Mouse (Mus musculus) hindbrain, embryonic 14.5 days (tissue): ENCODE results near the gene Jph3. TPM values are rescaled to one million over a fixed set of nuclear protein-coding genes. Genes with fewer than 3 reads are reported as not detected.

Experiments
- ATAC-seq: fragments of 200-750 bp; cut with Nextera tagmentation; 2 replicates; pipeline ENCODE4 v1.8.0; 2017; ENCODE audit warnings: moderate number of reproducible peaks, mild to moderate bottlenecking, moderate TSS enrichment, moderate library complexity; ENCODE audit not compliant: low FRiP score
- DNase-seq: peaks from one replicate; pipeline ENCODE4 v3.0.0-alpha.2; 2015; ENCODE audit warnings: low spot score
- H3K27ac ChIP-seq: fragments of 300-500 bp; sonication (generic); 2 replicates; pipeline ENCODE4 v1.5.1; 2014; ENCODE audit warnings: mild to moderate bottlenecking, moderate library complexity
- H3K27me3 ChIP-seq: fragments of 300-500 bp; sonication (generic); 2 replicates; pipeline ENCODE4 v1.6.1; 2014; ENCODE audit warnings: mild to moderate bottlenecking, low read length, mixed read lengths; ENCODE audit not compliant: control insufficient read depth, insufficient read depth
- H3K36me3 ChIP-seq: fragments of 300-500 bp; sonication (generic); replicated peaks from 2 replicates; pipeline ENCODE4 v1.6.1; 2014; ENCODE audit not compliant: control insufficient read depth, insufficient read depth
- H3K4me1 ChIP-seq: fragments of 300-500 bp; sonication (generic); replicated peaks from 2 replicates; pipeline ENCODE4 v1.6.1; 2014; ENCODE audit warnings: antibody characterized with exemption, low read length, mixed read lengths; ENCODE audit not compliant: control insufficient read depth, insufficient read depth
- H3K4me2 ChIP-seq: fragments of 300-500 bp; sonication (generic); replicated peaks from 2 replicates; pipeline ENCODE4 v1.6.1; 2014; ENCODE audit warnings: mild to moderate bottlenecking, moderate library complexity
- H3K4me3 ChIP-seq: fragments of 300-500 bp; sonication (generic); replicated peaks from 2 replicates; pipeline ENCODE4 v1.5.1; 2014; ENCODE audit warnings: mild to moderate bottlenecking, low read length
- H3K9ac ChIP-seq: fragments of 300-500 bp; sonication (generic); 2 replicates; pipeline ENCODE4 v1.6.1; 2014
- H3K9me3 ChIP-seq: fragments of 300-500 bp; sonication (generic); 2 replicates; pipeline ENCODE4 v1.6.1; 2016; ENCODE audit warnings: low read length; ENCODE audit not compliant: control insufficient read depth
- WGBS: fragments of 180-500 bp; shearing (Covaris S2); extraction: QIAGEN DNeasy Blood & Tissue Kit; methylation state at CpG from one replicate; pipeline ENCODE4 v1.1.7; 2014; 5-methylcytosine and 5-hydroxymethylcytosine counted together
- polyA plus RNA-seq: library from polyadenylated mRNA; unstranded; fragments of >200 nt; fragmentation: Nextera tagmentation; extraction: Ambion mirVana; gene quantifications from 2 replicates; pipeline ENCODE4 v1.2.1, GENCODE M21; 2014

Jph3 gene
- polyA plus RNA-seq, 1 experiment from 2014 or later: 93.1 TPM

DNA sequence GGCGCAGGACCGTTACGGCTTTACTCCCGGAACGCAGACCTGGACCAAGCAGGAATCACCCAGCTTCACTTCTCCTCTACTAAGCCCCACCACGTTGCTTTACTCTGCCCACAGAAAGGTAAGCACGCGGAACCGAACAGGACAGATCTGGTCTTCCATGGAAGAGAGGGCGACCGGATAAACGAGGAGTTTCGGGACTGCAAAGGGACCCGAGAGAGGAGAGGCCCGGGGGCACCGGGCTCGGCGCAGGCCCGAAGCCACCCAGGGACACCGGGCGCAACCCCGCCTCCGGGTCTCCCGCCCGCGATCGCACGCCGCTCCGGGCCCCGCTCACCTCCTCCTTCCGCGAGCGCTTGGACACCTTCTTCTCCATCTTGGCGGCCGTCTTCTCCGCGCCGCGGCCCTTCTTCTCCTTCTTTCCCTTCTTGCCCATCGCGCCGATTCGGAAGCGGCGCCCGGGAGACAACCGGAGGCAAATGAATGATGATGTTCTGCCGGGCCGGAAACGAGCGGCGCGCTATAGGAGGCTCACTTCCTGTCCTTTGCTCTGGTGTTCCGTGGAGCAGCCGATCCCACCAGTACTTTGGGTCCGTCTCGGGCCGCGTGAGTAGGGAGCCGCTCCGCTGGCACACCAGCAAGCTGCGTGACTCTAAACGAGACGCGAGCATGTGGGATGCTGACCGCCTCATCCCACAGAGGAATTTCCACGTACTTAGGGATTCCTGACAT lies 99.8 kb downstream of the Jph3 start, which contains the start of gene Klhdc4:
TSS of gene Klhdc4 (minus strand) at position 522 of the 729 bp plus-strand sequence.
- Histone ChIP-seq H3K9me3 (no peaks in the 10 kb centered on the region), H3K27ac (peak within 1 kb of the TSS; percentile 80), H3K36me3 (no peaks in the 10 kb centered on the region), H3K4me3 (peak within 1 kb of the TSS; percentile 94), H3K4me2 (peak within 1 kb of the TSS; percentile 88), H3K27me3 (no peaks in the 10 kb centered on the region), H3K4me1 (peaks cover 12% of the 10 kb centered on the region), H3K9ac (peak within 1 kb of the TSS; percentile 90)
- peak; percentile 97 for ATAC-seq
- under 1% methylated on average over 68 of the region's 68 CpGs for whole genome bisulfite sequencing
- peak; percentile 97 for DNase-seq

DNA sequence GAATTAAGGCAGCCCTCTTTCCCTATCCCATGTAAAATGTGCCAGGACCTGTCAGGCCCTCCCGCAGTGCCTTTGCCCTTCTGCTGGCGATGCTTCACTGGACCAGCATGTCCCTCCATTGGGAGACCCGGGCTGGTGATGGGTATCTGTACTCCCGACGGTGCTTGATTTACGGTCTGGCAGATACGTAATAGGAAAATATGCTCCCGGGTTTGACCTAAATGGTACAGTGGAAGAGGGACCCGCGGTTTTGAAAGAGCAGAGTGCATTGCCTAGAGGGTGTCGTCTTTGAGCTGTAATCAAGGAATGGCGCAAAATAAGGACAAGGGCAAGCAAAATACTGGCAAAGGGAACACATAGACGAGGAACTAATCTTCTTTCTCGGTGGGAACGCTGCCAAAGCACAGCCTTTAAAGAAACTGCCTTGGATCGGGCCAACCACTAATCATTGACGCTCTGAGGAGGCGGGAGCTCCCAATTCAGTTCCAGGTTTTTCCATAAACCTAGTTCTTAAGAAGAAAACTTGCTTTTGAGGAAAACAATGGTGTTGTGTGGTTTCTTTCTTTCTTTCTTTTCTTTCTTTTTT lies 100.4 kb downstream of the Jph3 start:
- no peaks in the 10 kb centered on the region for H3K36me3 ChIP-seq
- H3K4me1 ChIP-seq: peaks cover 12% of the 10 kb centered on the region
- ATAC-seq (peak; percentile 83), DNase-seq (no peak)
- H3K9ac ChIP-seq: peak overlapping the region; percentile 90
- peak overlapping the region; percentile 94 for H3K4me3 ChIP-seq
- 19% methylated on average over 18 of the region's 18 CpGs for WGBS
- H3K27me3 ChIP-seq: no peaks in the 10 kb centered on the region
- H3K9me3 ChIP-seq: no peaks in the 10 kb centered on the region
- peak overlapping the region; percentile 87 for H3K4me2 ChIP-seq
- peak overlapping the region; percentile 80 for H3K27ac ChIP-seq

DNA sequence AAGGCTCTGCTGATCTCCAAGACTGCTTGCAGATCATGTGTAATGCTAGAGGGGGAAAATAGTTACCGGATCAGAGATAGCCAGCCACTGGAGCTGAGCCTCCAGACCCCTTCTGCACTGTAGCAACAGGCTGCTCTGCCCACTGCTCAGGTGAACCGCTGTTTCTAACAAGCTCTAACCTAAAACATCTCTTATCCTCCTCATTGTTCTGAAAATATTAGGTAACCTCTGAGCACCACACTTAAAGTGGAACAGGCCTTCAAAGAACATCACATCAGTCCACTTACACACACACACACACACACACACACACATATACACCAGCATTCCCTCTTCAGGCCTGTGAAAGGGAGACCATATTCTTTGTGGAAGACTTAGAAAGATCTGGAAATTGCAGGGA lies 102.6 kb downstream of the Jph3 start:
- Histone ChIP-seq H3K36me3 (no peaks in the 10 kb centered on the region), H3K27me3 (no peaks in the 10 kb centered on the region), H3K4me2 (no peak overlapping the region), H3K9ac (peak overlapping the region; percentile 20; the same call in 1 of the 2 replicates), H3K9me3 (no peaks in the 10 kb centered on the region), H3K4me1 (peaks cover 12% of the 10 kb centered on the region), H3K4me3 (no peak overlapping the region), H3K27ac (no peak overlapping the region; the same call in 1 of the 2 replicates)
- ATAC-seq: no peak
- DNase-seq: peak; percentile 34
- WGBS: 81% methylated on average over 2 of the region's 2 CpGs

DNA sequence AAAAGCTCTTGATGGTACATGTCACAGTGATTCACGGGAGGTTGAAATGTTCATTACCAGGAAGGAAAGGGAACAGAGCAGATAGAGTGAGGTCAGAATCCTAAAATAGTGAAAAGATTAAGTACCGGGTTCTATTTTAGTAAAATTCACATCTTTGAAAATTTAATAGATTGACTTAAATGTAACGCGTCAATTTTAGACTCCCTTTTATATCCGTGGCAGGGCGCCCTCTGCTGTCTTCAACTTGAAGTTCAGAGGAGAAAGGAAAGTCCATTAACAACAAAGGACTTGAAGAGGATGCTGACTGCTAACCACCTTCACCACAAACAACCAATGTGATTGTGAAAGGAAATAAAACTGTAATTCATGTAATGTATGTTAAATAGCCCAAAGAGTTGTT lies 103.1 kb downstream of the Jph3 start:
- Histone ChIP-seq H3K9me3 (no peaks in the 10 kb centered on the region), H3K4me1 (peaks cover 12% of the 10 kb centered on the region), H3K4me2 (no peak overlapping the region), H3K27ac (no peak overlapping the region), H3K4me3 (no peak overlapping the region), H3K36me3 (no peaks in the 10 kb centered on the region), H3K27me3 (no peaks in the 10 kb centered on the region), H3K9ac (peak overlapping the region; percentile 20; the same call in 1 of the 2 replicates)
- DNase-seq: peak; percentile 86
- 15% methylated on average over 6 of the region's 6 CpGs for WGBS
- ATAC-seq: no peak

DNA sequence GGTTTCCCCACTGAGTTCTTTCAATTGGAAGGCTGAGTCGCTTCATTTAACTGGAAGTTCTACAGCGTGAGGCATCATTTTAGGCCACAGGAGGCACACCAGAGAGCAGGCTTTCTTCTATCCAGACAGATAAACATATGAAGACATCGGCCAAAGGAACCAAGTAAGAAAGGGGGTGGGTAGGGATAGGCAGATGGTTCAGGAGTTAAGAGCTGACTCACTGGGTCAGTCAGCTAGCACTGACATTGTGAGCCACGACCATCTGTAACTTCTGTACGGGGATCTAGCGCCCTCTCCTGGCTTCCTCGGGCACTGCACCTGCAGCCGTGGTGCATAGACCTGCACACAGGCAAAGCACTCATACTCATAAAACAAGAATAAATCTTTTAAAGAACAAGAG lies 111.8 kb downstream of the Jph3 start:
- Histone ChIP-seq H3K4me1 (no peaks in the 10 kb centered on the region), H3K27ac (no peak overlapping the region), H3K4me2 (no peak overlapping the region), H3K9me3 (no peaks in the 10 kb centered on the region), H3K4me3 (no peak overlapping the region), H3K27me3 (no peaks in the 10 kb centered on the region), H3K9ac (no peak overlapping the region), H3K36me3 (no peaks in the 10 kb centered on the region)
- DNase-seq (peak; percentile 58), ATAC-seq (no peak)
- WGBS: 50% methylated on average over 8 of the region's 8 CpGs

DNA sequence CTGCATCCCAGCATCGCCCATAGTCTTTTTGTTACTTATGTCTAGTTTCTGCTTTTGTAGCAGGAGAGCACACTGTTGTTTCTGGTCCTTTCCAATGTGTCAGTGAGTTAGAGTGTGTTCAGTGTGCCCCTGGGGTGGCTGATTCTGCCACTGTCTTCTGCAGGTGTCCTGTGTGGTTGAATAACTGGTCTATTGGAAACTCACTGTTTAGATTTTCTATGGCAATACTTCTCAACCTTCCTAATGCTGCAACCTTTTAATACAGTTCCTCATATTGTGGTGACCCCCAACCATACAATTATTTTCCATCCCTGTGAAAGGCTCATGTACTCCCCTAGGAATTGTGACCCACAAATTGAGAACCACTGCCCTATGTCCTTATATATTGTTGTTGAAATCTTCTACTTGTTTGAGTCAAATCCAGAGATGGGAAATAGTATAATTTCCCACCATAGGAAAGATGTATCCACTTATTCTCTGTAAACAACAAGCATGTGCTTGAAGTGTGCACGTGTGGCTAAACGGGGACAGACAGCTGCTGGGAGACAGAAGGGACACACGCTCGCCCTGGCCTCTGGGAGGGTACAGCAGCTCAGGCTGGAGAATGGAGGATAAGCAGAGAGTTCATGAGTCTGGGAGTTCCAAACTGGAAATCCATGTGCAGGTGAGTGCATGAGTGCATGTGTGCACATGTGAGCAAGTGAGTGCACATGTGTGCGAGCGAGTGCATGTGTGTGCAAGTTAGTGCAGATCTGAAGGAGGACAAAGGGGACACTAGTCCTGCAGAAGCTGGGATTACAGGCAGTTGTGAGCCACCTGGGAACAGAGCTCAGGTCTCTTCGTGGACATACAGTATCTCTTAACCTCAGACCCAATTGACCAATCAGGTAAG lies 112.9 kb downstream of the Jph3 start:
- no peak for DNase-seq
- Histone ChIP-seq H3K27me3 (no peaks in the 10 kb centered on the region), H3K4me2 (no peak overlapping the region), H3K36me3 (no peaks in the 10 kb centered on the region), H3K27ac (no peak overlapping the region), H3K4me3 (no peak overlapping the region), H3K9ac (no peak overlapping the region), H3K9me3 (no peaks in the 10 kb centered on the region), H3K4me1 (no peaks in the 10 kb centered on the region)
- 84% methylated on average over 8 of the region's 8 CpGs for WGBS
- no peak for ATAC-seq

DNA sequence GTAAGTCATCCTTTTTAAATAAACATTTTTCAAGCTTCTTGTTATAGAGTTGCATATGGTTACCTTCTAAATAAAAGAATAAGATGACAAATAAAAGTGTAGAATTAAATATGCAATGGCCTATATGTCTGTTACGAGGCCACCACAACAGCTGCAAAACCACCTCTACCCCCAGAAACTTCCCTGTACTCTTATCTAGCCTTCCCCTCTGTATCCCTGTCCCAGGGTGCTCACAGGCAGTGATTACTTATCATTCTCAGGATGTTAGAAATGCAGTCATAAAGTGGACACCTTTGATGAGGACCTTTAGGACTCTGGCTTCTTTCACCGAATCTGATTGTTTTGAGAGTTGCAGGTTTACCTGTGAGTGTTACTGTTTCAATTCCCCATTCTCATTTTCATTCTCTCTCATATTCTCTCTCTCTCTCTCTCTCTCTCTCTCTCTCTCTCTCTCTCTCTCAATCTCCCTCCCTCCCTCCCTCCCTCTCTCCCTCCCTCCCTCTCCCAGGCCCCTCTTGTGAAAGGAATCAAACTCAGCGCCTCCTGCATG lies 113.8 kb downstream of the Jph3 start:
- no peaks in the 10 kb centered on the region for H3K9me3 ChIP-seq

More for the DNA sequence above, 113.8 kb downstream of the Jph3 start:
- H3K27me3 ChIP-seq: no peaks in the 10 kb centered on the region
- no peak overlapping the region for H3K4me3 ChIP-seq
- WGBS: 88% methylated on average over 3 of the region's 3 CpGs
- ATAC-seq: no peak
- no peak for DNase-seq
- no peak overlapping the region for H3K4me2 ChIP-seq
- H3K27ac ChIP-seq: no peak overlapping the region
- H3K36me3 ChIP-seq: no peaks in the 10 kb centered on the region
- no peaks in the 10 kb centered on the region for H3K4me1 ChIP-seq
- no peak overlapping the region for H3K9ac ChIP-seq
